Mouse (Mus musculus): ENCODE measurements around the gene 3425401B19Rik. TPM values are rescaled to one million over a fixed set of nuclear protein-coding genes. Genes with fewer than 3 reads are reported as not detected.

Gene 3425401B19Rik
- polyA plus RNA-seq, 1 experiment from 2014 or later, result 0.09 TPM

DNA sequence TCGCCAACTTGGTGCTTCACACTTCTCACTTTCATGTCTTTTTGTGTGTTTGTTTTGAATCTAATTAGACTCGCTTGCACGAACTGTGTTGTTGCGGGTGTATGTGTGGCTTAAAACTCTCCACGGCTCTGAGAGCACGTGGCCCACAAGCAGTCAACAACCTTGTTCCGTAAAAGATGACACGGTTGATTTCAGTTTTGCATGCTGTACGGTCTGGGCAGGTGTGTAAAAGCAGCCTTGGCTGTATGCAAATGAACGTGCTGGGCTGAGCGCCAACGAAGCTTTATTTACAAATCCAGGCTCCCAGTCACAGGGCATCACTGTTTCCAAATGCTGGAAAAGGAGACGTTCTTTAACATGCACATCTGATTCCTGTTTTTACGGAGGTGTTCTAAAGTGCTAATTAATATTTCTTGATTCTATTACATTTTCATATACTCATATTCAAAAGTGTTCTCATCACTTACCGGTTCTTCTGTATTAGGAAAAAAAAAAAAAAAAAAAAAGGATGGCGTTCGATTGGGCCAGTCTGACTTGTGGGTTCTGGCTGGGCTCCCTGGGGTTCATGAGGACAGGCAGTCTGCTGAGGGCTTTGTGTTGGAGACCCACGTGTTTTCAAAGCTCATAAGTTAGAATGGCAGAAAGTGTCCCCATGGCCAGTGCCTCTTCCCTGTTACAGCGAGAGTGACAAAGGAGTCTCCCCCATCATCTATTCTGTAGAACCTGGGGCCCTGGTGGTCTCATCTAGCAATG, 935 bp downstream of the 3425401B19Rik start:
- Histone ChIP-seq H3K4me2 (ENCODE audit: low read depth, severe bottlenecking) (no peak overlapping the region), H3K4me1 (ENCODE audit: control insufficient read depth, insufficient read depth, low read length) (peaks cover 7% of the 10 kb centered on the region; the same call in 1 of the 2 replicates), H3K9me3 (ENCODE audit: control insufficient read depth, low read length) (no peaks in the 10 kb centered on the region), H3K27me3 (ENCODE audit: control insufficient read depth, insufficient read depth, low read length) (no peaks in the 10 kb centered on the region), H3K4me3 (ENCODE audit: low read depth, low read length) (no peak overlapping the region), H3K27ac (replicated peaks; ENCODE audit: low read depth, low read length) (no peak overlapping the region), H3K9ac (ENCODE audit: low read length) (no peak overlapping the region), H3K36me3 (ENCODE audit: control insufficient read depth, insufficient read depth, low read length) (no peaks in the 10 kb centered on the region)
- DNase-seq (ENCODE audit: low spot score), result no peak
- 81% methylated on average over 19 of the region's 19 CpGs for WGBS
- no peak for ATAC-seq (ENCODE audit: insufficient number of reproducible peaks, low FRiP score, low TSS enrichment, low read depth)

DNA sequence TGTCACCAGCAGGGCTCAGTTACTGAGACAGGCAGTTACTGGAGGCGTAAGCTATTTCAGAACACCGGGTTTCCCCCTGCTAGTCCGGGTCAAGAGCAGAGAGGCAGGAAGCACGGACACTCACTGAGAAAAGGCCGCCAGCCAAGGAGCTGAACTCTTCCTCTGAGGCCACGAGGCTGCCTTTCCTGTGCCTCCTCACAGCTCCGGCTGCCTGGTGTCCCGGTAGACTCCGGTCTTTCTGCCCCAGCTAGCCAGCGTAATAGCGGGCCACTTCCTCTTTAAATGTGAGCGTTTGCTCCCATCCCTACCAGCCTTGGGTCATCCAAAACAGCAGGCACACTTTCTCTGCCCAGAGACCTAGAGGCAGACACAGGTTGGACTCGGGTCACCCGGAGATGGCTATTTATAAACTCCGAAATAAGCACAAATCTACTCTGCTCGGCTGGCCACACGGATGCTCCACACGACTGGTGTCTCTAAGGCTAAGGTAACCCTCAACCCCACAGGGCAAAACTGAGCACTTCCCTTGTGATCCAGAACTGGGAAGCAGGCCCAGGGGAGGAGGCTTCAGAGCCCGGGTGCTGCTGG, 1.7 kb downstream of the 3425401B19Rik start:
- peak; percentile 32 for DNase-seq (ENCODE audit: low spot score)
- no peak for ATAC-seq (ENCODE audit: insufficient number of reproducible peaks, low FRiP score, low TSS enrichment, low read depth)
- Histone ChIP-seq H3K9ac (ENCODE audit: low read length) (no peak overlapping the region), H3K4me2 (ENCODE audit: low read depth, severe bottlenecking) (no peak overlapping the region), H3K27me3 (ENCODE audit: control insufficient read depth, insufficient read depth, low read length) (no peaks in the 10 kb centered on the region), H3K4me3 (ENCODE audit: low read depth, low read length) (no peak overlapping the region), H3K9me3 (ENCODE audit: control insufficient read depth, low read length) (no peaks in the 10 kb centered on the region), H3K27ac (replicated peaks; ENCODE audit: low read depth, low read length) (no peak overlapping the region), H3K4me1 (ENCODE audit: control insufficient read depth, insufficient read depth, low read length) (peaks cover 7% of the 10 kb centered on the region; the same call in 1 of the 2 replicates), H3K36me3 (ENCODE audit: control insufficient read depth, insufficient read depth, low read length) (no peaks in the 10 kb centered on the region)
- WGBS, result 63% methylated on average over 19 of the region's 19 CpGs

DNA sequence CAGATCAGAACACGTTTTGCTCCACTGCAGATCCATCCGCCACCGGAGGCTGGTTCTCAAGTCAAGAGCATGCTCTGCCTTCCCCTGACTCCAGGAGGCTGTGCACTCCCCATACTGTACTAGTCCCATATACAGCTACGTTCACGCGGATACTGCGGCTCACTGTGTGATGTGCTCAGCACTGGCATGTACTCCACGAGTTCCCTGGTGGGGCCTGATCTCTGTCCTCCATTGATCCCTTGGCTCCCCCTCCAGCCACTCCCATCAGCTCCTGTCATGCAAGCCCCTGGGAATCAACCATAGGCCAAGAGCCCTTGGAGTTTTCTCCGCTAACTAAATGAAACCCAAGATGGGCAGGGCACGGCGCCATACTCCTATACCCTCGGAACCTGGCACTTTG, 2.6 kb downstream of the 3425401B19Rik start:
- H3K27ac ChIP-seq (replicated peaks; ENCODE audit: low read depth, low read length), result no peak overlapping the region
- H3K4me1 ChIP-seq (ENCODE audit: control insufficient read depth, insufficient read depth, low read length), result peaks cover 7% of the 10 kb centered on the region; the same call in 1 of the 2 replicates
- no peak overlapping the region for H3K4me3 ChIP-seq (ENCODE audit: low read depth, low read length)
- 94% methylated on average over 12 of the region's 12 CpGs for WGBS
- H3K4me2 ChIP-seq (ENCODE audit: low read depth, severe bottlenecking), result no peak overlapping the region
- H3K9ac ChIP-seq (ENCODE audit: low read length), result no peak overlapping the region
- DNase-seq (ENCODE audit: low spot score), result no peak
- no peaks in the 10 kb centered on the region for H3K36me3 ChIP-seq (ENCODE audit: control insufficient read depth, insufficient read depth, low read length)
- H3K27me3 ChIP-seq (ENCODE audit: control insufficient read depth, insufficient read depth, low read length), result no peaks in the 10 kb centered on the region
- no peak for ATAC-seq (ENCODE audit: insufficient number of reproducible peaks, low FRiP score, low TSS enrichment, low read depth)
- no peaks in the 10 kb centered on the region for H3K9me3 ChIP-seq (ENCODE audit: control insufficient read depth, low read length)

DNA sequence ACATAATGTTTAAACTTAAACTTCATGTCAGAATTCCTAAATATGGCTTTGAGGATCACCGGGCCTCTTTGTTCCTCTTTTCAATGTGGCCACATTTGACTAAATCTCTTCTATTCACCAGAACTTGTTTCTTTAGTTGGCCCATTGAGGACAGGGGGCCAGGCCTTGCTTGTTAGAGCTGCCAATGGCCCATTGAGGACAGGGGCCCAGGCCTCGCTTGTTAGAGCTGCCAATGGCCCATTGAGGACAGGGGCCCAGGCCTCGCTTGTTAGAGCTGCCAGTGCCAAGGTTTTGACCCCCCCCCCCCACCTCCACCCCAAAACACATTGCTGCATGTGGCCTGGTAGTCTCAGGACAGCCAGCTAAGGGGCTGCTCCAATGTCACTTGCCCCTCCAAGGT, 3.5 kb downstream of the 3425401B19Rik start:
- no peak overlapping the region for H3K4me3 ChIP-seq (ENCODE audit: low read depth, low read length)
- H3K4me2 ChIP-seq (ENCODE audit: low read depth, severe bottlenecking), result no peak overlapping the region
- peaks cover 7% of the 10 kb centered on the region; the same call in 1 of the 2 replicates for H3K4me1 ChIP-seq (ENCODE audit: control insufficient read depth, insufficient read depth, low read length)
- no peak for DNase-seq (ENCODE audit: low spot score)
- no peak for ATAC-seq (ENCODE audit: insufficient number of reproducible peaks, low FRiP score, low TSS enrichment, low read depth)
- H3K27me3 ChIP-seq (ENCODE audit: control insufficient read depth, insufficient read depth, low read length), result no peaks in the 10 kb centered on the region
- no peak overlapping the region for H3K9ac ChIP-seq (ENCODE audit: low read length)
- no peaks in the 10 kb centered on the region for H3K36me3 ChIP-seq (ENCODE audit: control insufficient read depth, insufficient read depth, low read length)
- no peak overlapping the region for H3K27ac ChIP-seq (replicated peaks; ENCODE audit: low read depth, low read length)
- H3K9me3 ChIP-seq (ENCODE audit: control insufficient read depth, low read length), result no peaks in the 10 kb centered on the region
- 92% methylated on average over 3 of the region's 3 CpGs for WGBS

DNA sequence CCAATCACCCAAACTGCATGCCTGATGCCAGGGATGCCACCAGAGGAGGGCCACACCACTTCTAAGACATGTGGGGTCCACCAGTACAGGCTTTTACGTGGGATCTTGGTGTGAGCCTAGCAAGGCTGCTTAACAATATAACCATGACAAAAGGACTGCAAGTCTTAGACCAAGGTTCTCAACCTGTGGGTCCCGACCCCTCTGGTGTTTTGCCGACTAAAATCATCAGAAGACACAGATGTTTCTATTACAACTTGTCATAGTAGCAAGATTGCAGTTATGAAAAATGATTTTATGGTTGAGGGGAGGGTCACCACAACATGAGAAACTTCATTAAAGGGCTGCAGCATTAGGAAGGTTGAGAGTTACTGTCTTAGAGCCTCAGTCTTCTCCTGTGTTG, 6.5 kb downstream of the 3425401B19Rik start:
- 74% methylated on average over 3 of the region's 3 CpGs for WGBS
- H3K4me2 ChIP-seq (ENCODE audit: low read depth, severe bottlenecking), result no peak overlapping the region
- no peaks in the 10 kb centered on the region for H3K36me3 ChIP-seq (ENCODE audit: control insufficient read depth, insufficient read depth, low read length)
- no peak for DNase-seq (ENCODE audit: low spot score)
- 0 out of 2 replicates have a peak, but pooled peaks cover 4% of the 10 kb centered on the region for H3K4me1 ChIP-seq (ENCODE audit: control insufficient read depth, insufficient read depth, low read length)
- no peak overlapping the region for H3K9ac ChIP-seq (ENCODE audit: low read length)
- no peak for ATAC-seq (ENCODE audit: insufficient number of reproducible peaks, low FRiP score, low TSS enrichment, low read depth)
- no peaks in the 10 kb centered on the region for H3K9me3 ChIP-seq (ENCODE audit: control insufficient read depth, low read length)
- H3K27me3 ChIP-seq (ENCODE audit: control insufficient read depth, insufficient read depth, low read length), result no peaks in the 10 kb centered on the region
- H3K27ac ChIP-seq (replicated peaks; ENCODE audit: low read depth, low read length), result no peak overlapping the region
- H3K4me3 ChIP-seq (ENCODE audit: low read depth, low read length), result no peak overlapping the region

DNA sequence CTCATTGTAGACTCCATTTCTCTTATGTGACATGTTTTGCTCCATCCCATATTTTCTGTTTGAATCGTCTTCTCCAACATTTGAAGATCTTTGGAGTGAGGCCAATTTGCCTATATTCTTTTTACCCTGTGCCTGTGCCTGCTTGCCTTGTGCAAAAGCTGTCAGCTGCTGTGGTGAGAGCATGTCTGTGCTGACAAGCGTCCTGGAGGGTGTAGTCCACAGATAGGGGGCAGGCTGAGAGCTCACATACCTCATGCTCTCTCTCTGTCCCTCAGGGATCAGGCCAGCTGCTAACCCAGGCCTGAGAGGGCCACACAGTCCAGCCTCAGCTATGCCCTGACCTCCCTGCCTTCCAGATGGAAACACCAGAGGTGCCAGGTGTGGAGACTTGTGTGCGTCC, 11.9 kb downstream of the 3425401B19Rik start:
- Histone ChIP-seq H3K9ac (ENCODE audit: low read length) (no peak overlapping the region), H3K9me3 (ENCODE audit: control insufficient read depth, low read length) (no peaks in the 10 kb centered on the region), H3K27ac (replicated peaks; ENCODE audit: low read depth, low read length) (no peak overlapping the region), H3K27me3 (ENCODE audit: control insufficient read depth, insufficient read depth, low read length) (no peaks in the 10 kb centered on the region), H3K36me3 (ENCODE audit: control insufficient read depth, insufficient read depth, low read length) (no peaks in the 10 kb centered on the region), H3K4me1 (ENCODE audit: control insufficient read depth, insufficient read depth, low read length) (no peaks in the 10 kb centered on the region), H3K4me2 (ENCODE audit: low read depth, severe bottlenecking) (no peak overlapping the region), H3K4me3 (ENCODE audit: low read depth, low read length) (no peak overlapping the region)
- ATAC-seq (ENCODE audit: insufficient number of reproducible peaks, low FRiP score, low TSS enrichment, low read depth) (no peak), DNase-seq (ENCODE audit: low spot score) (no peak)
- WGBS, result 58% methylated on average over 3 of the region's 3 CpGs

DNA sequence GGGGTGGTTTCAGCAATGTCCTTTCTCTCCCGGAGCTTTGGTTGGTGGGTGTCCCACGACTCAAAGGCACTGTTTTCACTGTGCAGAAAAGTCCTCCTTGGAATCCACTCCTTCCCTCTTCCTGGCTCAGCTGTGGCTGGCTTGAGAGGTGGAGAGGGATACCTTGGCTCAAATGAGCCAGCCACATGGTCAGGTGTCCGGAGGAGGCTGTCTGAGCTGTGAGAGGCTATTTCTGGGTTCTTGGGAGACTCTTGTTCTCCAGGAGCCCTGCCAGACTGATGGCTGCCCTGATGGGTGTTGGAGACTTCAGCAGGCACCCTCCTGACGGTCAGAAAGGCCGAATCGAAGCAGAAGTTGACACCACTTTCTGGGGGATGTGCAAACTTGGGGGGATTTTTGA, 22.0 kb downstream of the 3425401B19Rik start:
- Histone ChIP-seq H3K4me1 (ENCODE audit: control insufficient read depth, insufficient read depth, low read length) (no peaks in the 10 kb centered on the region), H3K27me3 (ENCODE audit: control insufficient read depth, insufficient read depth, low read length) (no peaks in the 10 kb centered on the region), H3K36me3 (ENCODE audit: control insufficient read depth, insufficient read depth, low read length) (no peaks in the 10 kb centered on the region), H3K27ac (replicated peaks; ENCODE audit: low read depth, low read length) (no peak overlapping the region), H3K4me3 (ENCODE audit: low read depth, low read length) (no peak overlapping the region), H3K9me3 (ENCODE audit: control insufficient read depth, low read length) (no peaks in the 10 kb centered on the region), H3K9ac (ENCODE audit: low read length) (no peak overlapping the region), H3K4me2 (ENCODE audit: low read depth, severe bottlenecking) (no peak overlapping the region)
- DNase-seq (ENCODE audit: low spot score) (no peak), ATAC-seq (ENCODE audit: insufficient number of reproducible peaks, low FRiP score, low TSS enrichment, low read depth) (no peak)
- WGBS, result 90% methylated on average over 6 of the region's 6 CpGs

DNA sequence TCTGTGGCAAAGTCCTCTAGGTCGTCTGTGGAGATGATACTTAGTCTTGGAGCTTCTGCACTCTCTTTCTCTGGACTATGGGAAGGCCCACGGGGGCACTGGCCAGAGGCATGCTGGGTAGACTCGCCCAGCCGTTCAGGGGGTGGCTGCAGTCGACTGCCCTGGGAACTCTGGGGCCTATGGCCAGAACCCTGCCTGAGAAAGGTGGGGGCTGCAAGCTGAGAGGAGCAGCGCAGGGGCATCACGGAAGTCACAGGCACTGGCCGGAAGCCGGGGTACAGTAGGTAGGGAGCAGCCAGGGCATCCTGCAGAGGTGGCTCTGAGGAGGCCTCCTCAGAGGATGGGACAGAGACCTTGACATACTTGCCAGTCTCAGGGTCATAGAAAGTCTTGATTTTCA, 25.3 kb downstream of the 3425401B19Rik start:
- no peaks in the 10 kb centered on the region for H3K4me1 ChIP-seq (ENCODE audit: control insufficient read depth, insufficient read depth, low read length)
- ATAC-seq (ENCODE audit: insufficient number of reproducible peaks, low FRiP score, low TSS enrichment, low read depth) (no peak), DNase-seq (ENCODE audit: low spot score) (no peak)
- H3K4me3 ChIP-seq (ENCODE audit: low read depth, low read length), result no peak overlapping the region
- H3K9me3 ChIP-seq (ENCODE audit: control insufficient read depth, low read length), result no peaks in the 10 kb centered on the region
- H3K36me3 ChIP-seq (ENCODE audit: control insufficient read depth, insufficient read depth, low read length), result no peaks in the 10 kb centered on the region
- no peak overlapping the region for H3K4me2 ChIP-seq (ENCODE audit: low read depth, severe bottlenecking)
- no peaks in the 10 kb centered on the region for H3K27me3 ChIP-seq (ENCODE audit: control insufficient read depth, insufficient read depth, low read length)
- 73% methylated on average over 9 of the region's 9 CpGs for WGBS
- no peak overlapping the region for H3K27ac ChIP-seq (replicated peaks; ENCODE audit: low read depth, low read length)
- no peak overlapping the region for H3K9ac ChIP-seq (ENCODE audit: low read length)

Measured in limb, embryonic 11.5 days (tissue).